Mouse (Mus musculus) splenic B cell, adult 2 months (primary cell): ENCODE results near the gene Jazf1.

Source experiments
- DNase-seq: peaks from one replicate; pipeline ENCODE4 v3.0.0-alpha.2; 2011; ENCODE audit warnings: low read depth, low spot score
- H3K27me3 ChIP-seq: 2 replicates; pipeline ENCODE4 v1.6.1; 2012; ENCODE audit warnings: mild to moderate bottlenecking, low read length, moderate library complexity, mixed read lengths; ENCODE audit not compliant: control insufficient read depth, poor library complexity, insufficient read depth, severe bottlenecking
- H3K36me3 ChIP-seq: 2 replicates; pipeline ENCODE4 v1.6.1; 2012; ENCODE audit warnings: mild to moderate bottlenecking, low read length, moderate library complexity, mixed read lengths; ENCODE audit not compliant: control insufficient read depth, poor library complexity, insufficient read depth, severe bottlenecking

Jazf1 gene

DNA sequence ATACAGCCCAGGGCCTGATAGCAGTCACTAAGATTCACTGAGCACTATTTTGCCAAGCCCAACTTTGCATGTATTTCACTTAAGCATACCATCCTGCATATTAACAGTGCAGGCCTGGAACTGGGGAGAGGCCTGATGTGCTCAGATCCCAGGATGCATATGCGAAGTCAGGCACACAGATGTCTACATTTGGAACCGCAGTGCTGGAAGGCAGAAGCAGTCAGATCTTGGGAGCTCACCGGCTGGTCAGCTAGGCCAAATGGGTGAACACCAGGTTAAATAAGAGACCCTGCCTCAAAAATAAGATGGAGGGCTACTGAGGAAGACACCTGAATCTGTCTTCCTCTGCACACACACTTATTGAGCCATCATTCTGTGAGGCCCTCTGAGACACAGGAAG, 113.6 kb downstream of the Jazf1 start:
- DNase-seq = no peak
- no peaks in the 10 kb centered on the region for H3K27me3 ChIP-seq
- H3K36me3 ChIP-seq = no peaks in the 10 kb centered on the region

GRCm38 (mm10) chr6:52954441-52954840, 114.0 kb downstream of the Jazf1 start:
- no peak for DNase-seq
- Histone ChIP-seq H3K36me3 (no peaks in the 10 kb centered on the region), H3K27me3 (no peaks in the 10 kb centered on the region)

GRCm38 (mm10) chr6:52952526-52952900, 115.9 kb downstream of the Jazf1 start:
- DNase-seq = no peak
- H3K36me3 ChIP-seq = no peaks in the 10 kb centered on the region
- no peaks in the 10 kb centered on the region for H3K27me3 ChIP-seq

- no peak for DNase-seq
- no peaks in the 10 kb centered on the region for H3K27me3 ChIP-seq
- H3K36me3 ChIP-seq = no peaks in the 10 kb centered on the region
Observed at GRCm38 (mm10) chr6:52951871-52952525, 116.4 kb downstream of the Jazf1 start.

- Histone ChIP-seq H3K36me3 (no peaks in the 10 kb centered on the region), H3K27me3 (no peaks in the 10 kb centered on the region)
- no peak for DNase-seq
Observed at GRCm38 (mm10) chr6:52950371-52950770, 118.1 kb downstream of the Jazf1 start.

DNA sequence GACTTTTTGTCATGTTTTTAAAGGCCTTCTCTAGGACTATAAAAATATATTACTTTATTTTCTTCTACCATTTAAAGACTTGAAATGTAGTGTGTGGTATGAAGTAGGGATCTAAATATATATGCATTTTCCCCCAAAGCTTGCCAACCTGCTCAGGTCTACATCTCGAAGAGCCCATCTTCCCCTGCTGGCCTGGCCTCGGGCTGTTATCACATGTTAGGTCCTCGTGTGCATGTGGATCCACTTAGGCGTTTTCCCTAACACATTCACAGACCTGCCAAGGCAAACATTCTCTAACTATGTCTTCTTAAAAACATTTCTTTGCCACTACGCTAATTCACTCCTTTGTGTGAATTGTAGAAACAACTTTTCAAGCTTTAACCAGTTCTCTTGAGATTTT, 125.9 kb downstream of the Jazf1 start:
- DNase-seq = no peak
- no peaks in the 10 kb centered on the region for H3K36me3 ChIP-seq
- no peaks in the 10 kb centered on the region for H3K27me3 ChIP-seq

GRCm38 (mm10) chr6:52942101-52942500, 126.3 kb downstream of the Jazf1 start:
- H3K27me3 ChIP-seq = no peaks in the 10 kb centered on the region
- H3K36me3 ChIP-seq = no peaks in the 10 kb centered on the region
- no peak for DNase-seq

GRCm38 (mm10) chr6:52937916-52938315, 130.5 kb downstream of the Jazf1 start:
- Histone ChIP-seq H3K27me3 (no peaks in the 10 kb centered on the region), H3K36me3 (no peaks in the 10 kb centered on the region)
- no peak for DNase-seq

GRCm38 (mm10) chr6:52936995-52937394, 131.4 kb downstream of the Jazf1 start:
- no peaks in the 10 kb centered on the region for H3K36me3 ChIP-seq
- no peaks in the 10 kb centered on the region for H3K27me3 ChIP-seq
- DNase-seq = no peak

- DNase-seq = no peak
- Histone ChIP-seq H3K27me3 (no peaks in the 10 kb centered on the region), H3K36me3 (no peaks in the 10 kb centered on the region)
Observed at GRCm38 (mm10) chr6:52934021-52934420, 134.4 kb downstream of the Jazf1 start.

DNA sequence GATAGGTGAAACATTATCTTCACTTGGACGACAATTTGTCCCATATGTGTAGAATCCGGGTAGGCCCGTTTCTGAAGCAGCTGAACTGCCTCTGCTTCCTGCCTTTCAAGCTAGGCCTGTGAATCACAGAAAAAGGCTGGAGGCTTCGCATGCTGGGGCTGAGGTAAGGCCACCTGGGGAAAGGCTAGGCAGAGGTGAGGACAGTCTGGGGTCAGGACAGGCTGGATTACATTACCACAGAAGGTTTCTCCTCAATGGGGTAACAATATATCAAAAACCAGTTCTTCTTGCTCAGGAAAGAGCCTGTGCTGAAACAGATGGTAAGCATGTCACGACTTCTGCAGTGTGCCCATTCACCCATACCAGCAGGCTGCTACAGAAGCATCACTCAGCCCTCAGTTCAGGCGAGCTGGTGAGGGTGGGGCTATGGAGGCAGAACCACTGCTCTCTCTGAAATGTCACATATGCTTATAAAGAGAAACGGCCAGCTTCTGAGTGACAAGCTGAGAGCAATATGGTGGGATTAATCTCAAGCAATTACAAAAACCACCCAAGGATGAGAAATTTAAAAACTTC, 135.7 kb downstream of the Jazf1 start:
- H3K36me3 ChIP-seq = no peaks in the 10 kb centered on the region
- H3K27me3 ChIP-seq = no peaks in the 10 kb centered on the region
- DNase-seq = no peak

GRCm38 (mm10) chr6:52929358-52929757, 139.1 kb downstream of the Jazf1 start:
- no peaks in the 10 kb centered on the region for H3K27me3 ChIP-seq
- no peak for DNase-seq
- H3K36me3 ChIP-seq = no peaks in the 10 kb centered on the region

GRCm38 (mm10) chr6:52926947-52927346, 141.5 kb downstream of the Jazf1 start:
- DNase-seq = no peak
- Histone ChIP-seq H3K27me3 (no peaks in the 10 kb centered on the region), H3K36me3 (no peaks in the 10 kb centered on the region)

GRCm38 (mm10) chr6:52925458-52926042, 142.9 kb downstream of the Jazf1 start:
- no peak for DNase-seq
- H3K27me3 ChIP-seq = no peaks in the 10 kb centered on the region

GRCm38 (mm10) chr6:52921248-52921647, 147.2 kb downstream of the Jazf1 start:
- Histone ChIP-seq H3K36me3 (no peaks in the 10 kb centered on the region), H3K27me3 (no peaks in the 10 kb centered on the region)
- no peak for DNase-seq

More at GRCm38 (mm10) chr6:52925458-52926042, 142.9 kb downstream of the Jazf1 start:
- no peaks in the 10 kb centered on the region for H3K36me3 ChIP-seq
